Mouse (Mus musculus): ENCODE measurements at regions not wholly inside any gene's neighbourhood (a gene's known extent, or its start where the extent isn't known, plus 50 kb on each side); places are given as distances from the start of the nearest gene placed in this dataset.

DNA sequence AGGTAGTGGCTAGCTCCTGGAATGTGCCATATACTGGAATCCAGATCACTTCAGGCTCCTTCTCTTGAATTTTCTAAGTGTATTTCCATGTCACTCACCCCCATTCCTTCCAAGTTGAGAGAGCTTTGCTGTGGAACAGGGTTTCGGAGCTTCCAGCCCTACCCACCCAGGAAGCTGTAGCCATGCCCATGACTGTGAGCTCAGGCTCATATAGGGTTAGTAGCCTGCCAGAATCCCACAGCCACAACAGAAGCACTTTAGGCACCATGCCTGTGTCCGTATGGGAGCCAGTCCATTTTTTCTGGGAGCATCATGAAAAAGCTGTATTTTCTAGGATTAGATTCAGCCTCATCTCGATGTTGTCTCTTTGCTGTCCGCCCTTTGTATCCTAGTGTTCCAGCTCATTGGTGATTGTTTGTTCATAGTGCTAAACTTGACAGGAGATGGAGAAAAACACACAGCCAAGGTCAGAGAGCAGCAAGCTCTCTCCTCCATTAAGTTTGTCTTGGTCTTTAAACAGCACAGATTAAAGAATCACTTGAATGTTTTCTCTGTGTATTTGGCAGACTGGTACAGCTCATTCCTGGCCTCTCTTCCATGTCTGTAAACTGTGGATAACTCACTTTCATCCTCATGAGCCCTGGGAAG is 526.2 kb upstream of the 4930452B06Rik start:
- no peak for DNase-seq (ENCODE audit: low spot score in 2 of 2)

DNA sequence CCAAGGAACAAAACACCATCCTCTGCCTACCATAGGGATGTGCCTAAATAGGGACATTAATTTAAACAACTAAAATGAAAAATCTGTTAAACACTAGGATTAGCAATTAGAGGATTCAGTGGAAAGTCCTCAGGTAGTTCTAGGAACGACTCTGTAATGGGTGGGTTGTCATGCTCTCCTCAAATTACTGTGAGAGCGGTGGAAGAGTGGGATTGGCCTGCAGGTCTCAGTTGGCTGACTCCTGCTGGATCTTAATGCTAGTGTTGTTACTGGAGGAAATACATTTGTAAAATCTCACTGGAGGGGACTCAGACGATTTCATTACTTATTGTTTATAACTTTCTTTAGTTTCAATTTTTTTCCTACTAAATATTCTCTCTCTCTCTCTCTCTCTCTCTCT is 525.6 kb upstream of the 4930452B06Rik start:
- DNase-seq (ENCODE audit: low spot score in 2 of 2), result no peak

DNA sequence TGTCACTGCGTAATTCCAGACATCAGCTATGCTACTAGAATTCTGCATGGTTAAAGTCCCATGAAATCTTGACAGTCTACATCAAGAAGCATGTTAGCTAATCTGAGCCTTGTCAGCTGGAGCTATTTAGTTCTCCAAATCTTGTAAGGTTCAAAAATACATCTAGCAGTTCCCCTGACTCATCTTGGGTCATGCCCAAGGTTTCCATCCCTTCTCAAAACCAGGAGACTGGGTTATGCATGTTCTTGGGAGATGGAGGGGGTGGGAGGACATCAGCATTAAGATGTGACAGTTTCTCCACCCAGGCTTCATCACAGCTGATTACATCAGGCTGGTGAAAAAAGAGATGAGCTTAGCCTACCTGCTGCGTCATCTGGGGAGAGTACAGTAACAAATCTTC is 495.3 kb upstream of the 4930452B06Rik start:
- peak in 1 of 2 experiments; percentile 4 for DNase-seq (ENCODE audit: low spot score in 2 of 2)

DNA sequence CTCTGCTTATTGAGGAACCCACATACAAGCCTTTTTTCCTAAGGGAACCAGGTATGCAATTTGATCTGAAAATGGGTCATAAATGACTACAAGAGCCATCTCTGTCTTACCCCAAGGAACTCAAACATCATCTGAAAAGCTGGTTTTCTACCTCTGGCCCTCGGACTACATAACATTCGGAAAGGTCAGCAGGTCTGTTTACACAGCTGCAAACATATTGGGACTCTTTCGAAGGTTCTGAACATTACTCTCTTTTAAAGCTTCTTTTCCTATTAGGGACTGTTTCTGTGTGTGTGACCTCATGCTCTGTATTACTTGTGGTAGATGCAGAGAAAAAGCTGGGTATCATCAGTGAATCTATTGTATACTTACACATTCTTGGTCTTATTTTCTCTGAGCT is 491.9 kb upstream of the 4930452B06Rik start:
- DNase-seq (ENCODE audit: low spot score in 2 of 2), result no peak

DNA sequence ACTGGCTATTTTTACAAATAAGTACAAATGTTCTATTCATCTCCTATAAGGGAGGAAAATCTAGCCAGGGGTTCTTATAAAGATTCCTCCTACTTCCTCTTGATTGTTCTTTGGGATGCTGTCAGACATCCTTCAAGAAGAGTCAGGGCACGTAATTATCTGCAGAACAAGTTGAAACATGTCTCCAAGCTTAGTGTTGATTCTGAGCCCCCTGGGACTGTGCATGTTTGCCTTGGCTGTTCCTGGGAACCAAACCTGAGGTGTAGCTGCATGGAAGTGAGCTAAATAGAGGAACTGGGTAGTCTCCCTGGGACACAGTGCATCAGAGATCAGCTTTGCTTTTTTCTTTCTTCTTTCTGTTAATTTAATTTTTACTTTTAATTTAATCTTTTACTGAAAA is 484.8 kb upstream of the 4930452B06Rik start:
- DNase-seq (ENCODE audit: low spot score in 2 of 2), result no peak

DNA sequence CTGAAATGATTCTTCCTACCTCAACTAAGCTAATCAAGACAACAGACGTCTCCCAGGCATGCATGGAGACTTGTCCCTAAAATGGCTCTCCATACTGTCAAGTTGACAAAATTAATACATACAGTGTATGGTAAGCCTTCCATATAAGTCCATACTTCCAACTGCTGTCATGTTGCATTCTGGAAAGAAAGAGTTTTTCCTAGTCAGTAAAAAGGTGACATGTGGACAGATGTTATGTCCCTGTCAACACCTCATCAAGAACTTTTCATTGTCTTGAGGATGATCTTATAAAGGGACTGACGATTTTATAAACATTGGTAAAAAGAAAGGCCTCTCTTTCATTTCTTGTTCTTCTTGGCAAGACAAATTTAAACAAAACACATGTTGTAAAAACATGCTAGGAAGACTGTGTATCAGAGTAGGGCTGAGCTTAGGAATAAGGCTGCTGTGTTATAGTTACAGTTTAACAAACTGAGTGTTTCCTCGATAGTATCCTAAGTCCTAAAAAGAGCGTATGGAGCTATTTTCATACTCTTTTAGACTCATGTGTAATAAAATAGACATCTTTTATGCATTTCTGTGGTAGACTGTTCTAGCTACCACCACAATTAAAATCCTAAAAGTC is 480.7 kb upstream of the 4930452B06Rik start:
- no peak for DNase-seq (ENCODE audit: low spot score in 2 of 2)

DNA sequence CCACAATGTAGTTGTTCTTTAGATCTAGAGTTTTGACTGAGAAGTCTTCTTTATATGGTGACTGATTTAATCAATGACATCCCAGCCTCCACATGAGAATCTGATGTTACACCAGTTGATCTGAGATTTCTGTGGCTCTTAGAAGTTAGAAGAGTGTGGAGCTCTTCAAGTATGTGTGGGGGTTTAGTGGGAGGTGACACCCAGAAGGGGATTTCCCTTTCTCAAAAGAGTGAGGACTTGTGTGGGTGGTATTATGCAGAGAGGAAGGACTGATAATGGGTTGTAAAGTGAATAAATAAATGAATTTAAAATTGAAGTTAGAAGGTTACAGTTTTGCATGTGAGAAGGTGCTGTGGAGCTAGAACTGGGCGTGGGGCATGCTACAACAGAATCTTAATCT is 439.7 kb upstream of the 4930452B06Rik start:
- DNase-seq (ENCODE audit: low spot score in 2 of 2), result no peak

DNA sequence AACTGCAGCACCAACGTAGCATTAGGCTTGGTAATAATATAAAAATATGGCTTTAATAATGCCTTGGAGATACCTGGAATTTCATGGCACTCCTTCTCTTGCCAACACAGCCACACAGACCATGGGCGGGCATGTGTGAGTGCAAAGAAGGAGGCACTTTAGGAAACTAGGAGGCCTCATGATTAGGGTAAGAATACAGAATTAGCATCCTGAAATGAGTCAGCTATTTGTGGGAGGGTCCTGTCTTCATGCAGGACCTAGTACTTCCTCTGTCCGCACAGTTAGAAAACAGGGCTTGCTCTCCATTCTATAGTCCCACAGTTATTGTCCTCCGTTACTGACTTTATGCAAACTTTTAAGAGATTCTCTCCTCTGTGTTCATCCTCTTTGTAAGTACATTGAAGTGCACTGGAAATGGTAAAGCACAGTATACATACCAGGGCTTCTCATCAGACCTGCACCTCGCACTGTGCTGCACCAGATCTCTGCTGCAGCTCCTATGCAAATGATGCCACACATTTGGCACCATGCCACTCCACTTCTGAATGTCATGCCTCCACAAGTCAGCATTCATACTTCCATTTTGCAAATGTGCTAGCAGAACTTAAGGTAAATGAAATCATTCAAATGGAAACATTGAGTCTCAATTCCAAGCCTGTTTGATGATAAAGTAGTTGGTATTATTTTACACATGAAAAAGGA is 423.7 kb upstream of the 4930452B06Rik start:
- DNase-seq (ENCODE audit: low spot score in 2 of 2), result no peak

DNA sequence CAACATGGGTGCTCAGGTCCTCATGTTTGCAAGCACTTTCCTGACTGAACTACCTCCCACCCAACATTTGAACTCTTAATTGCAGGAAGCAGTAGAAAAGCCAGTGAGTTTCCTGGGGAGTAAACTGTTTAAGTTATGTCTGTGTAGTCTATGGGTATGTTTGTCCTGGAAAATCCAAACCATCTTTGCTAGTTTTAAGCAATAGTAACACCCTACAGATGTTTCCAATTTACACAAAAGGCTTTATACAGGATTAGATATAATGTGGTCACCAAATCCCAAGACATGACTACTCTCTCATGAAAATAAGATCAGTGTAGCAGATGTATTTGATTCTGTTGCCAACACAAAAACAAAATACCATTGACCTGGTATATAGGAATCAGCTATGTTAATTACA is 421.1 kb upstream of the 4930452B06Rik start:
- no peak for DNase-seq (ENCODE audit: low spot score in 2 of 2)

DNA sequence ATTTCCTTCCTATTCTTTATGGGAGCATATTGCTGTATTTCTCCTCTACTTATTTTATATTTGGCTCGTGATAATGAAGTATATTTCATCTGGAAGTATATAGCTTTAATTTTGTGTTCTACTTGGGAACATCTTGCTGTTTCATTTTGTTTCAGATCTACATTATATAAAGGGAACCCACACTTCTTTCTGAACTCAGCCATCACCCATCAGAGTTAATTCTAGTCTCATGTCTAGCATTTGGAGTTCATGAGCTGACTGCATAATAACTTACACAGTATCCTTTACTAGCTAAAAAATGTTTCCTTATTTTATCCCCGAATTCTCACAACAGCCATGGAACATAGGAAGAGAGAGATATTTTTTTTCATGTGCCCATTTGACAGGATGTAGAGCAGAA is 413.6 kb upstream of the 4930452B06Rik start:
- no peak for DNase-seq (ENCODE audit: low spot score in 2 of 2)

DNA sequence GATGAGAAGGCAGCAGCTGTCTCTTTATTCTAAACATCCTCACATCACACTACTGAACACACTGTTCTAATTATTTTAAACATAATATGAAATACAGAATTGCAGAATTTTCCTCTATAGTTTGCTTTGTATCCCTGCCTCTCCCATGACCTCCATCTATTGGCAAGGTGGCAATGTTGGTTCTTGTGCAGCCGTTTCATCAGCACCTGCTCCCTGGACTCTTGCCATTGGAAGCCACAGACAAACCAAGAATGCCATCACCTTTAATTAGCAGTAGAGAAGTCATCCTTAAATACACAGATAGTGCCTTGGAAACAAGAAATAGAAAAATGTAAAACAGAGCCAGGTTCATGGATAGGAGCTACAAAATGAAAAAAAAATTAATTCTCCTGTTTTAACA is 413.0 kb upstream of the 4930452B06Rik start:
- no peak for DNase-seq (ENCODE audit: low spot score in 2 of 2)

DNA sequence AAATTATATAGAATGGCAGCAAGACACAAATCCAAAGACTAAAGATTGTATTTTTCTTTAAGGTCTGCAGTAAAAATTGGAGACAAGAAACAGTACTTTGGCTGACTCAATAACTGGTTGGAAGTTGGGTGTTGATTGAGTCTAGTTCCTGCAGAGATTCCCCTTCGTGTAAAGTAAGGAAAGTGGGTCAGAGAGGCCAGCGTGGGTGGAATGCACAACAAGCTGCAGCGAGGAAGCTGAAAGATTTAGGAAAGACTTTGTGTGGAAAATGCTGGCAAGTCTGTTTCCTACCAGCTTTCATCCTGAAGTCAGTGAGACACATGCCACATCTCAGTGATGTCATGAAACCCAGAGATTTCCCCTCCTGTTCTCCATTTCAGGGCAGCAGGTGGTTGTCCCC is 405.1 kb upstream of the 4930452B06Rik start:
- peak; percentile 7 to 37 for DNase-seq (ENCODE audit: low spot score in 2 of 2)

DNA sequence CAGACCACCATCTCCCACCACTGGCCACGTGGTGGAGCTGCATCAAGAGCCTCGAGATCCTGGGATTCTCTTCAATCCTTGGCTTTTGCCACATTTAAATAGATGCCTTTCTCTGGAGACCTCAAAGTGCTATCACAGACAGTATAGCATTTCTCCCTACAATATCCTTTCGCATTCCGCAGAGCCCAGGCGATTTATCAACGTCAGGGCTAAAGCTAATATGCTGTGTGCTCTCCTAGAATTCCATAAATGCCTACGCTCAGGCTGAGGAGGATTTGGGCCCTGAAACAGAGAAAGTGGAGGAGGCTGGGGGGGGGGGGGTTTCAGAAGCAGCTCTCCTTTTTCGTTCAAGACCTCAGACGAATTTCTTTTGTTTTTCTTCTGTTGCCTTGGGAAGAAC is 394.0 kb upstream of the 4930452B06Rik start:
- no peak for DNase-seq (ENCODE audit: low spot score in 2 of 2)

DNA sequence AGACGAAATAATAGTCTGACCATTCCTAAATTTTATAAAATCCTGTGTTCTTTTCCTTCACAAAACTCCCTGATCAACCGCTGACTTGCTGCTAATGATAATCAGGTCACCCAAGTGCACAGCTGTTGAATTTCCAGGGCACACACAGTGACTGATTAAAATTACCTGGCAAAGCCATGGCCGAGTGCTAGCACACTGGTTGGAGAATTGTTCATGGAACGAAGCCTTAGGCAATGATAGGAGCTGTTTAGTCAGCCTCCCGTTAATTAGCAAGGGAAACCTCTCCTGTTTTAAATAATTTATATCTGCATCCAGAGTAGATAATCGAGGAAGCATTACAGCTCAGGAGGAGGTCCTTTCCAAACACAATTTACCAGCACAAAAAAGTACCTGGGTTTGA is 362.8 kb upstream of the 4930452B06Rik start:
- DNase-seq (ENCODE audit: low spot score in 2 of 2), result no peak

DNA sequence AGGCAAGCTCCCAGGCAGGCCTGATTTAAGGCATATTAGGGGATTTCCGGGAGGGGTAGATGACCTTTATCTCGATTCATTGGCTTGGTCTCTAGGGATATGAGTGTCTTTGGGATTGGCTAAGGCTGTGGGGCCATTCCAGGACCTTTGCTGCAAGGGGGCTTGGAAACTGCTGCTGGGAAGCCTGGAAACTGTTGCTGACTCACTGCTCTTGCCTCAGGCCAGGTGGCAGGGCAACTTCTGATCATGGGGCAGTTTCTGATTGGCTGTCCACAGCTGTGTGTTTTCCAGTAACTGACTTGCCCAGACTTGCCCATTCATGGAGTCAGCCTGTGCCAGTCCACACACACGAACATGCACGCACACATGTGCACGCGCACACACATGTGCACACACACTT is 349.8 kb upstream of the 4930452B06Rik start:
- DNase-seq (ENCODE audit: low spot score in 2 of 2), result no peak

DNA sequence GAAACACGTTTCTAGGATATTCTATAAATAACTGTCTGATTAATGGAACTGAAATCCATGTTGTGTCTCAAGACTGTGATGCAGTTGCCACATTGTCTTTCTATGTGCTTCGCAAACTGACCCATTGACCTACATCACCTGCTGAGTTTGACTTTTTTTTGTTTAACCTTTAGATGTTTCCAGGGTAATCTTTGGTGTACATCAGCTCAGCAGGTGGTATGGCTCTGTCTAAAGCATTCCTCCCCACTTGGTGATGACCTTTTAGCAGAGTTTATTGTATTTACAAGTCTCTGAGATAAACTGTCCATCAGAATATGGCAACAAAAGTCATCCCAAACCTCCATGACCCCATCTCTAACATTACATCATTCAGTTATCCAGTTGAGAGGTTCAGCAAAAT is 337.0 kb upstream of the 4930452B06Rik start:
- DNase-seq (ENCODE audit: low spot score in 2 of 2), result no peak

DNA sequence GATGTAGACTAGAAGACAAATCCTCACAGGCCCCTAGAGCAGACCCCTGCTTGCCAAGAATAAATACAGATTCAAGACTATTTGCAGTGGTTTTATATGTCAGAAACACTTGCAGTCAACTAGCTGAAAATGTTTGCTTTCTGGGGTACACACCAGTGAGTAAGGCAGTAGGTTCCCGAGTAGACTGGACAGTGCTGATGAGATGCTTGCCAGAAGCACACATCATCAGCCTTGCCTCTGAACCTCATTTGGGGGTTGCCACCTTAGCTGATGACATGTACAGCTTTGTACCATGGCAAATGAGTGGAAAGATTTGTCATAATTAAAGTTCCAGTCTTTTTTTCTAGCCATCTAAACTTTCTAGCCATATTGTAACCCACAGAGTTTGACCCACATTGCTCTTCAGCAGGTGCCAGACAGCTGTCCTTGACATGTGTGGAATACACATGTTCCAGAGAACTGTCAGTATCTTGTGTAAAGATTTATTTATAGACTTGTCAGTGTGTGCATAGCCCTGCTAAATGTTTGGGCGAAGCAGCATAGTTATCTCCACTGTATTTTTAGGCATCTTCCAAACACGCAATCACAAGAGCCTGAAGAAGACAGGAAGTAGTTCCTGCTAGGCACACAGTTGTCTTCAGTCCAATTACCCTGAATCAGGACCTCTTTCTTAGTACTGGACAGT is 334.5 kb upstream of the 4930452B06Rik start:
- no peak for DNase-seq (ENCODE audit: low spot score in 2 of 2)

DNA sequence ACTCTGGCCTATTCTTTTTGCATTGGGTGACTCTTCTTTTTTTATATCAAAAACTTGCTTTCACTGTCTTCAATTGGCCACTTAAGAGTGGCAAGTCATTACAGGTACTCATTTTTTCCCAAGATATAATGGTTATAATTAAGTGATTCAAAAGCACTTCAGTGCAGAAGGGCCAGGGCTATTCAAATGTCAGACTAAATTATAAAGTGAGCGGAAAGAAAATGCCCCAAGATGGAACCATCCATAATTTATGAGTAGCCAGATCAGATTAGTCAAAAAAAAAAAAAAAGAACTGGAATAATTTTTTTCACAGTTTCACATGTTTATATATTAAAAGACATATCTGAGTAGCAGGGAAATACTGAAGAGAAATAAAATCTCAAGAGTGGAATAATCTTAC is 333.8 kb upstream of the 4930452B06Rik start:
- DNase-seq (ENCODE audit: low spot score in 2 of 2), result no peak

DNA sequence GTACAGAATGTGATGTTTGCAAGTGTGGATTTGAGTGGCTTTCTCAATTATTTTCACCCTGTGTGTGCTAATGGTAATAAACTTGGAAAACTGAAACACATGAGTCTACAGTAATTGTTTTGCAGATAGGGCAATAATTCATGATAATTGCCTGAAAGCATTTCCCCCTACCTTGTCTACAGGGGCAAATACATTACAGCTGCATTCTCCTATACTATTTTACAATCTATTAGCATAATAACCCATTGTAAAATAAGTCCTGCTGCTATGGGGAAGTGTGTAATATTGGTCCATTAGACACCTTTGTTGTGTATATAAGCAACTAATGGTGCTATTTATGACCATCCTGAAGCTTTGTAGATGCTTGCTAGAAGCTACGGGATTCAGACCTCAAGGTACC is 327.4 kb upstream of the 4930452B06Rik start:
- DNase-seq (ENCODE audit: low spot score in 2 of 2), result no peak

DNA sequence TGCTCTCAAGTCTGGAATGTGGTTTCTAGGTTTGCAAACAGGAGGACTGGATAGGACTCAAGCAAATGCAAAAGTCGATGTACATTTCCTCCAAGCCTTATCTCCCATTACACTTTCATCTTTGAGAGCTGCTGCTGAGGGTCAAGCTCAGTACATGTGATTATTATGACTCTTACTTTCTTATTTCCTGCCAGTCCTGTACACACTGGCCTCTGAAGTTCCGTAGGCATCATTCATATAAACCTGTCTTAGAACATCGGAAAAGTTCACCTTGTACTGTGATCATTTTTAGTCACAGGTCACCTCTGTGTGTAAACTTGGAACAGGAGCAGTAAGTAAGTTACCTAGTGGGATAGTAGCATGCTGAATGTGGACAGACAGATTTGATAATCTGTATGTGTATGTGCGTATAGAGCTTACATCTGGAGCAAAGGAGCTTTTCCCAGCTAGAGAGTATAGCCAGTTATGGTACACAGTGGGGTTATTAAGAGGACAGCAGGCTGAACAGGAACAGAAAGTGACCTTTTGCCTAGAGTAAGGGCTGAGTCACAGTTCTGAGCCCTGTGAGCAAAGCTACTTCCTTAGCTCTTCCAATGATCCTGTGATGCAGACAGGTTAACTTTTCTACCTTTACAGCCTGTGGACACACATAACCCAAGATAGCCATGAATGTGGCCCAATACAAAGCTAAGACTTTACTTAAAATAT is 319.2 kb upstream of the 4930452B06Rik start:
- no peak for DNase-seq (ENCODE audit: low spot score in 2 of 2)

DNA sequence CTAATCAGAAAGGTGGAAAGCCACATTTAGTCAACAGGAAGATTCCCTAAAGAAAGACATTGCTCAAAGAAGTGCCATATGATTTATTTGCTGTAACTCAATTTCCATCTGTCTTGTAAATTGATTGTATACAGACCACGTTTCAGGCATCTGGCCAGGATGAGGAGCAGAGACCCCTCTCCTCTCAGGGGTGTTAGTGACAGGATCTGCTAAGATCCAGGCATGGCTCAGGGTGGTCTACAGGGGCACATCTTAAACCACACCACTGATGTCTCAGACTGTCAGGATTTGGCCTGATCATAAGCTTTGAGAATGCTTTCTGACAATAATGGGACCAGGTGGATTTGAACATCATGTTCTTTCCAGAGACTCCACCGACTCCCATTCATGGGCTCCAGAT is 295.5 kb upstream of the 4930452B06Rik start:
- no peak for DNase-seq (ENCODE audit: low spot score in 2 of 2)

DNA sequence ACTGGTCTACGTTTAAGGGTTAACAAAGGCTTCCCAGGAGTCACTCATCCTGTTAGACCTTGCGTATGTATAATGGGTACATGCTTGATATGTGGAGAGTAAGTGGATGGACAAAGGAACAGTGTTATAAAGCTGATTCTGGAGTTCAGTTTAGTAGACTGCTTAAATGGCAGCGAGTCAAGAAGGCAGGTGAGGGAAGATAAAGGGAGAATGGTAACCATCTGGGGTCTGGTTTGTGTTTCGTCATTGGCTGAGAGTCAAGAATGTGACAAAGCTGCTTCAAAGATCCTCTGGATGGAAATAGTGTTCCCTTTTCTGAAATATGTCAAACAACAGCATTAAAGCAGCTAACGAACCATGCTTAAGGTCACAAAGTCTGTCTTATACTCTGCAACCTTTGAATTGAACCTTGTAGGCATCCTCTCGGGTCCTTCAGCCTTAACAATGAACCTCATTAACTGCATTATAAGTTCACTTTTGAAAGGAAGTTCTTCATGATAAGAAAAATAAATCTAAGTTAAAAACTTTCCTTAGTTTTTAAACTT is 286.9 kb upstream of the 4930452B06Rik start:
- DNase-seq (ENCODE audit: low spot score in 2 of 2), result no peak
